Mouse (Mus musculus) midbrain, postnatal 0 days (tissue): Measurements from ENCODE around the gene Gse1. TPM values are rescaled to one million over a fixed set of nuclear protein-coding genes. Genes with fewer than 3 reads are reported as not detected.

Experiments
- ATAC-seq: fragments of 200-750 bp; cut with Nextera tagmentation; 2 replicates; pipeline ENCODE4 v1.8.0; 2017; ENCODE audit warnings: moderate number of reproducible peaks, mild to moderate bottlenecking, moderate TSS enrichment, moderate library complexity; ENCODE audit not compliant: low FRiP score
- DNase-seq: peaks from one replicate; pipeline ENCODE4 v3.0.0-alpha.2; 2015; ENCODE audit warnings: low spot score
- H3K27ac ChIP-seq: fragments of 300-500 bp; sonication (generic); 2 replicates; pipeline ENCODE4 v1.5.1; 2014; ENCODE audit warnings: low read depth, mild to moderate bottlenecking, low read length, mixed read lengths
- H3K27me3 ChIP-seq: fragments of 300-500 bp; sonication (generic); 2 replicates; pipeline ENCODE4 v1.6.1; 2014; ENCODE audit warnings: low read length, control low read depth, mixed read lengths; ENCODE audit not compliant: insufficient read depth
- H3K36me3 ChIP-seq: fragments of 300-500 bp; sonication (generic); 2 replicates; pipeline ENCODE4 v1.6.1; 2014; ENCODE audit warnings: low read length, control low read depth, mixed read lengths; ENCODE audit not compliant: insufficient read depth
- H3K4me1 ChIP-seq: fragments of 300-500 bp; sonication (generic); 2 replicates; pipeline ENCODE4 v1.6.1; 2014; ENCODE audit warnings: mild to moderate bottlenecking, control low read depth, antibody characterized with exemption, low read length, mixed read lengths; ENCODE audit not compliant: insufficient read depth
- H3K4me2 ChIP-seq: fragments of 300-500 bp; sonication (generic); 2 replicates; pipeline ENCODE4 v1.6.1; 2014; ENCODE audit warnings: low read depth, mild to moderate bottlenecking, low read length, mixed read lengths; ENCODE audit not compliant: poor library complexity, severe bottlenecking
- H3K4me3 ChIP-seq: fragments of 300-500 bp; sonication (generic); 2 replicates; pipeline ENCODE4 v1.5.1; 2014; ENCODE audit warnings: low read depth, mild to moderate bottlenecking, low read length, moderate library complexity
- H3K9ac ChIP-seq: fragments of 300-500 bp; sonication (generic); replicated peaks from 2 replicates; pipeline ENCODE4 v1.6.1; 2014; ENCODE audit warnings: mild to moderate bottlenecking, low read length, moderate library complexity, mixed read lengths; ENCODE audit not compliant: poor library complexity, severe bottlenecking
- H3K9me3 ChIP-seq: fragments of 300-500 bp; sonication (generic); 2 replicates; pipeline ENCODE4 v1.6.1; 2016; ENCODE audit warnings: low read length, control low read depth
- CTCF ChIP-seq: IDR thresholded peaks from 2 replicates; pipeline ENCODE4 v1.5.1; 2016; ENCODE audit warnings: antibody characterized with exemption, mild to moderate bottlenecking
- WGBS: fragments of 180-500 bp; shearing (Covaris S2); extraction: QIAGEN DNeasy Blood & Tissue Kit; methylation state at CpG from one replicate; pipeline ENCODE4 v1.1.7; 2014; 5-methylcytosine and 5-hydroxymethylcytosine counted together
- polyA plus RNA-seq: library from polyadenylated mRNA; unstranded; fragments of >200 nt; fragmentation: Nextera tagmentation; extraction: Ambion mirVana; gene quantifications from 2 replicates; pipeline ENCODE4 v1.2.1, GENCODE M21; 2015
- total RNA-seq: library from RNA; depleted of rRNA; stranded (reverse); fragments of >200 nt; gene quantifications from 2 replicates; pipeline ENCODE4 v1.2.3, GENCODE M21; 2014

Gse1 gene
- total and polyA plus RNA-seq, 2 experiments from 2014 or later = 12.4 to 51.3 TPM

DNA sequence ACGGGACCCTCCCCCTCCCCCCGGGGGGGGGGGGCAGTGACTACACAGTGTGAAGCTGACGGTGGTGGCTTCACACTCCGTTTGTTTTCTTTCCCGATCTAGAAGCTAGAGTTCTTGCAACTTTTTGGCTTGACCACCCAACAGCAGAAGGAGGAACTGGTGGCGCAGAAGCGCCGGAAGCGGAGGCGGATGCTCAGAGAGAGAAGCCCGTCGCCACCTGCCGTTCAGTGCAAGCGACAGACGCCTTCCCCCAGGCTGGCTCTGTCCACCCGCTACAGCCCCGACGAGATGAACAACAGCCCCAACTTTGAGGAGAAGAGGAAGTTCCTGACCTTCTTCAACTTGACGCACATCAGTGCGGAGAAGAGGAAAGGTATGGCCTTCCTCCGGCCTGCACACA is 344.3 kb downstream of the Gse1 start:
- DNase-seq = no peak
- H3K27ac ChIP-seq = no peak overlapping the region
- peaks cover 85% of the 10 kb centered on the region for H3K36me3 ChIP-seq
- no peak overlapping the region for H3K4me3 ChIP-seq
- 80% methylated on average over 21 of the region's 21 CpGs for WGBS
- no peak for ATAC-seq
- H3K4me2 ChIP-seq = no peak overlapping the region
- H3K27me3 ChIP-seq = no peaks in the 10 kb centered on the region
- no peaks in the 10 kb centered on the region for H3K4me1 ChIP-seq
- no peaks in the 10 kb centered on the region for H3K9me3 ChIP-seq
- no peak for TF ChIP-seq CTCF
- no peak overlapping the region for H3K9ac ChIP-seq

- ATAC-seq (no peak), DNase-seq (no peak)
- WGBS = 65% methylated on average over 11 of the region's 11 CpGs
- H3K9ac ChIP-seq = no peak overlapping the region
- no peak for TF ChIP-seq CTCF
- no peak overlapping the region for H3K4me2 ChIP-seq
- H3K4me3 ChIP-seq = no peak overlapping the region
- peaks cover 84% of the 10 kb centered on the region for H3K36me3 ChIP-seq
- H3K27ac ChIP-seq = no peak overlapping the region
- no peaks in the 10 kb centered on the region for H3K4me1 ChIP-seq
- no peaks in the 10 kb centered on the region for H3K9me3 ChIP-seq
- no peaks in the 10 kb centered on the region for H3K27me3 ChIP-seq
Observed at GRCm38 (mm10) chr8:120573866-120574265, 345.6 kb downstream of the Gse1 start.

DNA sequence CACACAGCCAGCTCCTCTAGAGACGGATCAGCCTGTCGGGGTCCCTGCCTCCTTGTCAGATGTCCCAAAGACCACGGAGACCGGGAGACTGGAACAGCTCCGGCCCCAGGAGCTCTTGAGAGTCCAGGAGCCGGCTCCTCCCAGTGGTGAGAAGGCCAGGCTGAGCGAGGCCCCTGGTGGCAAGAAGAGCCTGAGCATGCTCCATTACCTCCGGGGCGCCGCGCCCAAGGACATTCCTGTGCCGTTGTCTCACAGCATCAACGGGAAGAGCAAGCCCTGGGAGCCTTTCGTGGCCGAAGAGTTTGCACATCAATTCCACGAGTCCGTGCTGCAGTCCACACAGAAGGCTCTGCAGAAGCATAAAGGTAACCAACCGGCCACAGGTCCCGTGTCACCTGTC is 346.7 kb downstream of the Gse1 start:
- Histone ChIP-seq H3K27me3 (no peaks in the 10 kb centered on the region), H3K4me2 (no peak overlapping the region), H3K9me3 (no peaks in the 10 kb centered on the region), H3K4me3 (no peak overlapping the region), H3K36me3 (peaks cover 83% of the 10 kb centered on the region), H3K4me1 (no peaks in the 10 kb centered on the region), H3K9ac (no peak overlapping the region), H3K27ac (no peak overlapping the region)
- no peak for DNase-seq
- 76% methylated on average over 19 of the region's 19 CpGs for WGBS
- ATAC-seq = no peak
- no peak for TF ChIP-seq CTCF

DNA sequence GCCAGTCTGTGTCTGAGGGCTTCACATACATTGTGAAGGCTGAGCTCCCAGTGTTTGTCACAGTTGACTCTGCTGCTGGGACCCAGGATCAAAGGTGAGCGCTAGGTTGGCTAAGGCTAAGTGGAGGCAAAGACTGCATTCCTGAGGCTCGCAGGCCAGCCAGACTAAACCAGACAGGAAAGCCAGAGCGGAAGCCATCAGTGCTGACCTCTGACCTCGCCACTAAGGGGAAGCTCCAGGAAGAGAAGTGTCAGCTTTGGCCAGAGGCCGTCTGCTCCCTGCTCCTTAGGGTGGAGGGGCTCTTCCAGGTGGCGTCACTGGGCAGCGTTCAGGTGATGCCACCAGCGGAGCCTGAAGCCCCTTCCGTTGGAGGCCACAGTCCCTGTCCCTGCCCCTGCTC is 347.5 kb downstream of the Gse1 start:
- Histone ChIP-seq H3K9me3 (no peaks in the 10 kb centered on the region), H3K4me2 (no peak overlapping the region), H3K4me3 (no peak overlapping the region), H3K27me3 (no peaks in the 10 kb centered on the region), H3K27ac (no peak overlapping the region), H3K36me3 (peaks cover 89% of the 10 kb centered on the region), H3K4me1 (no peaks in the 10 kb centered on the region), H3K9ac (no peak overlapping the region)
- ATAC-seq (no peak), DNase-seq (no peak)
- WGBS = 63% methylated on average over 9 of the region's 9 CpGs
- no peak for TF ChIP-seq CTCF

- Histone ChIP-seq H3K27ac (no peak overlapping the region), H3K9ac (no peak overlapping the region), H3K4me2 (no peak overlapping the region), H3K4me3 (no peak overlapping the region), H3K9me3 (no peaks in the 10 kb centered on the region), H3K4me1 (no peaks in the 10 kb centered on the region), H3K36me3 (peaks cover 76% of the 10 kb centered on the region), H3K27me3 (no peaks in the 10 kb centered on the region)
- ATAC-seq (no peak), DNase-seq (peak; percentile 40)
- peak; percentile 19; the same call in 1 of the 2 replicates for TF ChIP-seq CTCF
- WGBS = 79% methylated on average over 17 of the region's 17 CpGs
Observed at GRCm38 (mm10) chr8:120577821-120578220, 349.6 kb downstream of the Gse1 start.

GRCm38 (mm10) chr8:120580336-120581000 is 352.2 kb downstream of the Gse1 start:
- no peaks in the 10 kb centered on the region for H3K4me1 ChIP-seq
- no peaks in the 10 kb centered on the region for H3K27me3 ChIP-seq
- H3K4me2 ChIP-seq = no peak overlapping the region
- DNase-seq (no peak), ATAC-seq (no peak)
- no peak for TF ChIP-seq CTCF
- H3K36me3 ChIP-seq = peaks cover 51% of the 10 kb centered on the region
- no peaks in the 10 kb centered on the region for H3K9me3 ChIP-seq
- H3K27ac ChIP-seq = no peak overlapping the region
- H3K9ac ChIP-seq = no peak overlapping the region
- 90% methylated on average over 8 of the region's 8 CpGs for WGBS
- H3K4me3 ChIP-seq = no peak overlapping the region
